Mouse (Mus musculus) urinary bladder, postnatal 4 days (tissue): Measurements from ENCODE around the gene Rab30.

Experiments
- DNase-seq, 2 experiments: peaks; one replicate each; pipeline ENCODE4 v3.0.0; 2021 to 2022; ENCODE audit warnings: low spot score in 2 of 2

Rab30 gene

GRCm38 (mm10) chr7:92796813-92797212 lies 55.4 kb downstream of the Rab30 start:
- DNase-seq = no peak

- DNase-seq = no peak
Observed at GRCm38 (mm10) chr7:92799665-92800595, 58.5 kb downstream of the Rab30 start.

- no peak for DNase-seq
Observed at GRCm38 (mm10) chr7:92802158-92802557, 60.8 kb downstream of the Rab30 start.

- DNase-seq = no peak
Observed at GRCm38 (mm10) chr7:92803191-92803590, 61.8 kb downstream of the Rab30 start.

- DNase-seq = no peak
Observed at GRCm38 (mm10) chr7:92804919-92805668, 63.7 kb downstream of the Rab30 start.

GRCm38 (mm10) chr7:92806512-92807188 lies 65.2 kb downstream of the Rab30 start:
- DNase-seq = no peak

GRCm38 (mm10) chr7:92807482-92807881 lies 66.1 kb downstream of the Rab30 start:
- DNase-seq = no peak

GRCm38 (mm10) chr7:92811667-92812279 lies 70.4 kb downstream of the Rab30 start:
- DNase-seq = no peak

GRCm38 (mm10) chr7:92817242-92817641 lies 75.8 kb downstream of the Rab30 start:
- DNase-seq = no peak

GRCm38 (mm10) chr7:92817886-92818285 lies 76.5 kb downstream of the Rab30 start:
- no peak for DNase-seq

- no peak for DNase-seq
Observed at GRCm38 (mm10) chr7:92819656-92820055, 78.3 kb downstream of the Rab30 start.

GRCm38 (mm10) chr7:92820410-92820809 lies 79.0 kb downstream of the Rab30 start:
- no peak for DNase-seq

GRCm38 (mm10) chr7:92820941-92821465 lies 79.6 kb downstream of the Rab30 start:
- DNase-seq = no peak

- DNase-seq = no peak
Observed at GRCm38 (mm10) chr7:92821871-92822270, 80.5 kb downstream of the Rab30 start.

- DNase-seq = no peak
Observed at GRCm38 (mm10) chr7:92822409-92823101, 81.2 kb downstream of the Rab30 start.

GRCm38 (mm10) chr7:92826248-92826647 lies 84.8 kb downstream of the Rab30 start:
- DNase-seq = no peak

GRCm38 (mm10) chr7:92827981-92828380 lies 86.6 kb downstream of the Rab30 start:
- DNase-seq = no peak

GRCm38 (mm10) chr7:92832395-92832794 lies 91.0 kb downstream of the Rab30 start:
- no peak for DNase-seq

GRCm38 (mm10) chr7:92834391-92834790 lies 93.0 kb downstream of the Rab30 start:
- no peak for DNase-seq

- no peak for DNase-seq
Observed at GRCm38 (mm10) chr7:92836447-92836846, 95.0 kb downstream of the Rab30 start.

GRCm38 (mm10) chr7:92837226-92837625 lies 95.8 kb downstream of the Rab30 start:
- no peak for DNase-seq
